Mouse (Mus musculus) kidney, embryonic 16.5 days (tissue): ENCODE results near the gene Tlk2. TPM values are rescaled to one million over a fixed set of nuclear protein-coding genes. Genes with fewer than 3 reads are reported as not detected.
A peak's percentile ranks its signal among the peaks of the same experiment; 100 is the strongest.
"Not testable (repeated sequence)": the region's sequence is repeated elsewhere in the genome, so short reads cannot be mapped to it uniquely, and the experiment has no call there.

Experiments used
- ATAC-seq: fragments of 200-750 bp; cut with Nextera tagmentation; 2 replicates; pipeline ENCODE4 v1.8.0; 2017; ENCODE audit warnings: moderate TSS enrichment; ENCODE audit not compliant: low FRiP score, low TSS enrichment
- H3K27ac ChIP-seq: fragments of 300-500 bp; sonication (generic); 2 replicates; pipeline ENCODE4 v1.5.1; 2014; ENCODE audit warnings: low read length
- H3K27me3 ChIP-seq: fragments of 300-500 bp; sonication (generic); 2 replicates; pipeline ENCODE4 v1.6.1; 2014; ENCODE audit warnings: low read length, control low read depth, mixed read lengths; ENCODE audit not compliant: insufficient read depth
- H3K36me3 ChIP-seq: fragments of 300-500 bp; sonication (generic); 2 replicates; pipeline ENCODE4 v1.6.1; 2014; ENCODE audit warnings: low read length, control low read depth, mixed read lengths; ENCODE audit not compliant: insufficient read depth
- H3K4me1 ChIP-seq: fragments of 300-500 bp; sonication (generic); 2 replicates; pipeline ENCODE4 v1.6.1; 2014; ENCODE audit warnings: low read length, control low read depth, mixed read lengths; ENCODE audit not compliant: insufficient read depth
- H3K4me2 ChIP-seq: fragments of 300-500 bp; sonication (generic); replicated peaks from 2 replicates; pipeline ENCODE4 v1.6.1; 2014; ENCODE audit warnings: low read depth, low read length
- H3K4me3 ChIP-seq: fragments of 300-500 bp; sonication (generic); 2 replicates; pipeline ENCODE4 v1.5.1; 2014; ENCODE audit warnings: mild to moderate bottlenecking, low read length
- H3K9ac ChIP-seq: fragments of 300-500 bp; sonication (generic); replicated peaks from 2 replicates; pipeline ENCODE4 v1.6.1; 2014; ENCODE audit warnings: low read length
- H3K9me3 ChIP-seq: fragments of 300-500 bp; sonication (generic); 2 replicates; pipeline ENCODE4 v1.6.1; 2016; ENCODE audit warnings: low read length, control low read depth
- WGBS: fragments of 180-500 bp; shearing (Covaris S2); extraction: QIAGEN DNeasy Blood & Tissue Kit; methylation state at CpG from one replicate; pipeline ENCODE4 v1.1.7; 2014; 5-methylcytosine and 5-hydroxymethylcytosine counted together
- polyA plus RNA-seq: library from polyadenylated mRNA; unstranded; fragments of >200 nt; fragmentation: Nextera tagmentation; extraction: Ambion mirVana; gene quantifications from 2 replicates; pipeline ENCODE4 v1.2.1, GENCODE M21; 2015

Gene Tlk2
- polyA plus RNA-seq = 14.0 and 18.4 TPM in 2 replicates

DNA sequence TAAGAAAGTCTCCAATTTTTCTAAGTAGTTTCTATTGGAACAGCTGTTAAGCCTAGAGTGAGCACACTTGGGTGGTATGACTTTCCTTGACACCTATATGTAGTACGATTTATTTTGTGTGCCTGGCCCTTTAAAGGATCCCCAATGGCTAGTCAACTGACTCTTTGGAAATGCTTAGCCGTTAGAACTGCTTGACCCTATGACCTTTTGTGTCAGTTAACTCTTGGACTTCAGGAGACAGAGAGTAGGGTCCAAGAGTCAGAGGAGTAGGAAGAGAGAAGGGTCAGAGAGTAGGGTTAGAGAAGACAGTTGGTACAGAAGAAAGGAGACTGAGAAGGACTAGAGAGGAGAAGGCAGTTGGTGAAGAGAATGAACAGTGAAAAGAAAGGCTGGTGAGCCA lies at the start of gene Tlk2:
Tlk2 (plus strand) TSS at position 292 of the 400 bp plus-strand sequence.
- H3K27me3 ChIP-seq = no peaks in the 10 kb centered on the region
- no peak within 1 kb of the TSS for H3K9ac ChIP-seq
- 44% methylated on average over 2 of the region's 2 CpGs for WGBS
- H3K4me2 ChIP-seq = peak within 1 kb of the TSS; percentile 89
- ATAC-seq = no peak
- H3K4me3 ChIP-seq = peak within 1 kb of the TSS; percentile 89
- peak within 1 kb of the TSS; percentile 97 for H3K27ac ChIP-seq
- no peaks in the 10 kb centered on the region for H3K9me3 ChIP-seq
- H3K4me1 ChIP-seq = peaks cover 25% of the 10 kb centered on the region
- 0 out of 2 replicates have a peak, but pooled peaks cover 3% of the 10 kb centered on the region for H3K36me3 ChIP-seq

DNA sequence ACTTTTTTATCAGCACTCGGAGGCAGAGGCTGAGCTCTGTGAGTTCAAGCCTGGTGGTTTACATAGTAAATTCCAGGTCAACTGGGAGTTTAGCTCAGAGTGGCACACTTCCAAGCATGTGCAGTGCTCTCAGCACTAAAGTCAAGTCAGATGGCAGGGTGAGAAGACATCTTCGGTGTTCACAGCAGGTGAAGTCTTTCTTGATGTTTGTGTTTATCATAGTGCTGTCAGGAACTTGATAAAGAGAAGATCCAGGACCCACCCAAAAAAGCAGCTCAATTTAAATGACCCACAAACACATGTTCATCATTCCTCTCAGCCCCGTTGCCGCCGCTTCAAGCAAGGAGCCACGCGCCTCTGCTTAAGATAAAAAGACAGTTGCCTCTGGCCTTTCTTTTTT lies 42.9 kb upstream of the Tlk2 start:
- no peak overlapping the region for H3K27ac ChIP-seq
- H3K4me3 ChIP-seq = no peak overlapping the region
- no peaks in the 10 kb centered on the region for H3K4me1 ChIP-seq
- WGBS = 94% methylated on average over 7 of the region's 7 CpGs
- no peaks in the 10 kb centered on the region for H3K9me3 ChIP-seq
- no peak overlapping the region for H3K4me2 ChIP-seq
- no peak for ATAC-seq
- no peak overlapping the region for H3K9ac ChIP-seq
- H3K36me3 ChIP-seq = peaks cover 83% of the 10 kb centered on the region
- no peaks in the 10 kb centered on the region for H3K27me3 ChIP-seq

DNA sequence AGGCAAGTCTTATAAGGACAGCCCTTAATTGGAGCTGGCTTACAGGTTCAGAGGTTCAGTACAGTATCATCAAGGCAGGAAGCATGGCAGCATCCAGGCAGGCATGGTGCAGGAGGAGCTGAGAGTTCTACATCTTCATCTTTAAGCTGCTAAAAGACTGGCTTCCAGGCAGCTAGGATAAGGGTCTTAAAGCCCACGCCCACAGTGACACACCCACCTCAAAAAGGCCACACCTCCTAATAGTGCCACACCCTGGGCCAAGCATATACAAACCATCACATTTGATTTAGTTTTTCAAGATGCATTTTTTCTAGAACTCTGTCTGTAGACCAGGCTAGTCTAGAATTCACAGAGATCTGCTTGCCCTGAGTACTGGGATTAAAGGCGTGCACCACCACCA lies 41.4 kb upstream of the Tlk2 start:
- not testable (repeated sequence) for H3K4me3 ChIP-seq, H3K27ac ChIP-seq, H3K4me2 ChIP-seq, ATAC-seq, H3K9ac ChIP-seq, H3K9me3 ChIP-seq, H3K27me3 ChIP-seq, H3K4me1 ChIP-seq
- WGBS = 89% methylated on average over 2 of the region's 2 CpGs
- peaks cover 80% of the 10 kb centered on the region for H3K36me3 ChIP-seq

DNA sequence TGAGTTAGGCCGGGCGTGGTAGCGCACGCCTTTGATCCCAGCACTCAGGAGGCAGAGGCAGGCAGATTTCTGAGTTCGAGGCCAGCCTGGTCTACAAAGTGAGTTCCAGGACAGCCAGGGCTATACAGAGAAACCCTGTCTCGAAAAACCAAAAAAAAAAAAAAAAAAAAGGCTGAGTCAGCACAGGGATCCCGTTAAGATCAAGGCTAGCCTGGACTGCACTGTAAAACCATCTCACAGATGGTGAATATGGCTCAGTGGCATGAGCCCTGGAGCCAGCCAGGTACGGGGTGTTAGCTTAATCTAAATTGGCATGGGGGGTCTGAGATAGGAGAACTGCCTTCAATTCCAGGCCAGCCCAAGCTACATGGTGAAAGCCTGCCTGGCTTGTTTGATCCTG lies 38.1 kb upstream of the Tlk2 start:
- not testable (repeated sequence) for ATAC-seq

DNA sequence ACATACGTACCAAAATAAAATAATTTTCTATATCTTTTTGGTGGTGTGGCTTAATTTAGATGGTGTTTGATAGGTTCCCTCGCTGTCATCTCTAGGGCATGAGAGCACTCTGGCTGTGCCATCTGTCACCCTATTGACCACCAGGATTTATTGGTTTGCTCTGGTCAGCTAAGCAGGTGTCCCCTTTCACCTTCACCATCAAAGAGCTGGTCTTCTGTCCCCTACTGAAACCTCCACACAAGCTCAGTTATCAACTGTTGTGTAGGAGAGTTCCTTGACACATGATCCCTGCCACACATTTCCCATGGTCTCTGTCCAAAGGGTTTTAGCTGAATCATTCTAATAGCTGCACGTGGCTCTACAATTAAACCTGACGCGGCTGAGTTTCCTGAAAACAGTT lies 37.5 kb upstream of the Tlk2 start:
- Histone ChIP-seq H3K9ac (no peak overlapping the region), H3K9me3 (no peaks in the 10 kb centered on the region), H3K4me1 (no peaks in the 10 kb centered on the region), H3K27me3 (no peaks in the 10 kb centered on the region), H3K4me2 (no peak overlapping the region), H3K27ac (no peak overlapping the region), H3K36me3 (peaks cover 43% of the 10 kb centered on the region), H3K4me3 (no peak overlapping the region)
- peak; percentile 59; the same call in 1 of the 2 replicates for ATAC-seq
- 67% methylated on average over 5 of the region's 5 CpGs for WGBS

More for the DNA sequence above, 38.1 kb upstream of the Tlk2 start:
- not testable (repeated sequence) for H3K4me2 ChIP-seq, H3K4me3 ChIP-seq, H3K9me3 ChIP-seq, H3K4me1 ChIP-seq, H3K27me3 ChIP-seq, H3K9ac ChIP-seq, H3K27ac ChIP-seq
- 96% methylated on average over 7 of the region's 8 CpGs for WGBS
- H3K36me3 ChIP-seq = peaks cover 49% of the 10 kb centered on the region

DNA sequence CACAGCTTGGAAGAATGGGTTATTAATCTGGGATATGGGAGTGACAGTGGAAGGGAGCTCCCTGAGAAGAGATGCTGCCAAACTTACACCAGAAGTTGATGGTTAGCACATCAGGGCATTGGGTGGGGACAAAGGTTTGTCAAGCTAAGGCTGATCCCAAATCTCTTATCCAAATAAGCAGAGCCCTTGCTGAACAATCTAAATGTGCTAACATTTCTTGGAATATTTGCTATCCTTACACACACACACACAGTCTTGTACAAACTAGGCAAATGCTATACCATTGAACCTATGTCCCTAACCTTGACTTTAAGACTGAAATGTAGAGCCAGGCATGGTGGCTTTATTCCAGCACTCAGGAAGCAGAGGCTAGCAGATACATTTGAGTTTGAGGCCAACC lies 35.0 kb upstream of the Tlk2 start:
- peaks cover 22% of the 10 kb centered on the region for H3K36me3 ChIP-seq
- H3K9me3 ChIP-seq = no peaks in the 10 kb centered on the region
- no peak overlapping the region for H3K4me2 ChIP-seq
- H3K27me3 ChIP-seq = no peaks in the 10 kb centered on the region
- no peak overlapping the region for H3K4me3 ChIP-seq
- no peak overlapping the region for H3K27ac ChIP-seq
- no peaks in the 10 kb centered on the region for H3K4me1 ChIP-seq
- ATAC-seq = no peak
- H3K9ac ChIP-seq = no peak overlapping the region

DNA sequence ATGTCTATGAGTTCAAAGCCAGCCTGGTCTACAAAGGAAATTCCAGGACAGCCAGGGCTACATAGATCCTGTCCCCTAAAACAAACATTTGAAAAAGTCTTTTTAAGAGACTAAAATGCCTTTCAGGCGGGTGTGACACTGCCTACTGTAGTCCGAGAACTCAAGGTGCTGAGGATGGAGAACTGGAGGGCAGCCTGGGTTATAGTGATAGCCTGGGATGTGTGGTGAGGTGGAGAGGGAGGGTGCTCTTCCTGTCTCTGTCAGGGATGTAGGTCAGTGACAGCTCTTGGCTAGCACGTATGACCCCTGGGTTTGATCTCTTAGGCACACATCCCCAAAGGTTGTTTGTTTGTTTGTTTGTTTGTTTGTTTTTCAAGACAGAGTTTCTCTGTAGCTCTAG lies 34.5 kb upstream of the Tlk2 start:
- no peak overlapping the region for H3K27ac ChIP-seq
- H3K27me3 ChIP-seq = no peaks in the 10 kb centered on the region

DNA sequence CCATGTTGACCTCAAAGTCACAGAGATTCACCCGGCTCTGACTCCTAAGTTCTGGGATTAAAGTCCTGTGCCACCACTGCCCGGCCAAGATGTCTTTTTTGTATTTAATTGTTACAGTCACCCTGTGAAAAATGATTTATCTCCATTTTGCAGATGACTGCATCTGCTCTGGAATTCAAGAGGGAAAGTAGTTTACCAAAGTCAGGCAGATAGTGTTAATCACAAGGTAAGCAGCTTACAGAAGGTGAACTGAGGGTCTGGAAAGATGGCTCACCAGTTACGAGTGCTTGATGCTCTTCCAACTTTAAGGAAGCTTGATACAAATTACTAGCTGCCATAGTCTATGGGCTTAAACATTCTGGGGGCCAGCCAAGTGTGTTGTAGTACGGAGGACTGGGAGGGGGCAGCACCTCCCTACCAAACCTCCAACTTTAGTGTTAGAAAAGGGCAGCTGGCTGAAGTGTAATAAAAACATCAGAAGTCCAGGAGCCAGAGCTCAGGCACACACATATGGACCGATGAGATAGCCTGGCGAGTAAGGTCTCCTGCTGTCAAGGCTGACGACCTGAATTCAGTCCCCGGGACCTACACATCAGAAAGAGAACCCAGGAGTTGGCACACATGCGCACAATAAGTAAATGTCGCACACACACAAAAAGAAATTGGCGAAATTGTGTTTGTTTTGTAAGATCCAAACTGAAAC lies 33.9 kb upstream of the Tlk2 start:
- no peaks in the 10 kb centered on the region for H3K4me1 ChIP-seq
- no peaks in the 10 kb centered on the region for H3K27me3 ChIP-seq
- no peak overlapping the region for H3K4me2 ChIP-seq
- H3K9ac ChIP-seq = no peak overlapping the region
- no peak overlapping the region for H3K4me3 ChIP-seq
- H3K36me3 ChIP-seq = peaks cover 15% of the 10 kb centered on the region
- no peaks in the 10 kb centered on the region for H3K9me3 ChIP-seq
- ATAC-seq = no peak
- WGBS = 59% methylated on average over 11 of the region's 11 CpGs
- no peak overlapping the region for H3K27ac ChIP-seq

More for the DNA sequence above, 34.5 kb upstream of the Tlk2 start:
- no peak for ATAC-seq
- Histone ChIP-seq H3K36me3 (peaks cover 21% of the 10 kb centered on the region), H3K4me1 (no peaks in the 10 kb centered on the region), H3K4me3 (no peak overlapping the region), H3K4me2 (no peak overlapping the region), H3K9ac (no peak overlapping the region), H3K9me3 (no peaks in the 10 kb centered on the region)
- 93% methylated on average over 3 of the region's 3 CpGs for WGBS

DNA sequence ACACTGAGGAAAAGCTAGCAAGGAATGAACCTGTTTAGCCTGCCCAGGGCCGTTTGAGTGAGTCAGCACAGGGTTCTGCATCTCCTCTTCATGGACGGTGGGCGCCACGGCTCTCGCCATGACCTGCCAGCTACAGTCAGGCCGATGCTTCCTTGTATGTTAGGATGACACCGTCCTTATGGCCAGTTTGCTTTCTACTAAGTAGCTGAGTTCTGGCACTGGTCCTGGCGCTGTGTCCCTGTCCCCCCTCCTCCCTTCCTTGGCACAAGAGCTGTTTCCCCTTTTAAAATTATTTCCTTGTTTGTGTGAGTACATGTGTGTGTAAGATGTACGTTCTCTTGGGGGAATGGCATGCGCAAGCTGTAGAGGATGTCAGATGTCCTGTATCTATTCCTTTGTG lies 33.4 kb upstream of the Tlk2 start:
- Histone ChIP-seq H3K9ac (no peak overlapping the region), H3K9me3 (no peaks in the 10 kb centered on the region), H3K27ac (no peak overlapping the region), H3K4me3 (no peak overlapping the region), H3K4me2 (no peak overlapping the region), H3K27me3 (no peaks in the 10 kb centered on the region), H3K4me1 (no peaks in the 10 kb centered on the region), H3K36me3 (peaks cover 10% of the 10 kb centered on the region)
- ATAC-seq = no peak
- WGBS = 77% methylated on average over 10 of the region's 10 CpGs

DNA sequence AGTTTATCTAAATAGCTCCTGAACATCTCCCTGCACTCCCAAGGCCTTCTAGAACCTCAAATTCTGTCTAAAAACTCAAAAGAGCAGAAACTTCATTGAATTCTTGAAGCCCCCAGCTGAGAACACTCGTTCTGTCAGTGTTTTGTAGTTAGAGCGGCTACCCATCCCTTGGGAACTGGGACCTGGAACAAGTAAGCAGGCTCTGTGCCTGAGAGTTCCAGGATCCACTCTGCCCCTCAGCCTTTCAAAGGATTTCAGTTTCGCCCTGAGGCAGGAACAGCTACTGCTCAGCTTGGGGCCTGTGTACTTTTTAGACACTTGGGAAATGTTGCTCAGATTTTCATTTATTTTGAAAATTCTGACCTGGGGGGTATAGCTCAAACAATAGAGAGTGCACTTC lies 32.0 kb upstream of the Tlk2 start, which contains the start of gene Gm10842:
Gm10842 (plus strand) TSS at position 301 of the 400 bp plus-strand sequence.
- no peak for ATAC-seq
- no peak within 1 kb of the TSS for H3K9ac ChIP-seq
- H3K4me2 ChIP-seq = no peak within 1 kb of the TSS
- H3K4me3 ChIP-seq = no peak within 1 kb of the TSS
- no peaks in the 10 kb centered on the region for H3K9me3 ChIP-seq
- no peaks in the 10 kb centered on the region for H3K27me3 ChIP-seq
- H3K4me1 ChIP-seq = peaks cover 4% of the 10 kb centered on the region; the same call in 1 of the 2 replicates
- 82% methylated on average over 3 of the region's 3 CpGs for WGBS
- no peak within 1 kb of the TSS for H3K27ac ChIP-seq
- no peaks in the 10 kb centered on the region for H3K36me3 ChIP-seq
